Mouse (Mus musculus) kidney, postnatal 0 days (tissue): Measurements from ENCODE around the gene Slc9a6. TPM values are rescaled to one million over a fixed set of nuclear protein-coding genes. Genes with fewer than 3 reads are reported as not detected.
A peak's percentile ranks its signal among the peaks of the same experiment; 100 is the strongest.

Experiments
- ATAC-seq: fragments of 200-750 bp; cut with Nextera tagmentation; replicated peaks from 2 replicates; pipeline ENCODE4 v1.8.0; 2017; ENCODE audit warnings: low read depth, moderate number of reproducible peaks, moderate TSS enrichment, moderate library complexity; ENCODE audit not compliant: low FRiP score
- DNase-seq: peaks from one replicate; pipeline ENCODE4 v3.0.0-alpha.2; 2016; ENCODE audit warnings: low spot score
- H3K27ac ChIP-seq: fragments of 300-500 bp; sonication (generic); 2 replicates; pipeline ENCODE4 v1.5.1; 2014; ENCODE audit warnings: mild to moderate bottlenecking
- H3K27me3 ChIP-seq: fragments of 300-500 bp; sonication (generic); 2 replicates; pipeline ENCODE4 v1.6.1; 2014; ENCODE audit warnings: low read length, mixed read lengths; ENCODE audit not compliant: insufficient read depth
- H3K36me3 ChIP-seq: fragments of 300-500 bp; sonication (generic); 2 replicates; pipeline ENCODE4 v1.6.1; 2014; ENCODE audit warnings: low read length, mixed read lengths; ENCODE audit not compliant: insufficient read depth
- H3K4me1 ChIP-seq: fragments of 300-500 bp; sonication (generic); replicated peaks from 2 replicates; pipeline ENCODE4 v1.6.1; 2014; ENCODE audit warnings: antibody characterized with exemption, low read length, mixed read lengths; ENCODE audit not compliant: insufficient read depth
- H3K4me2 ChIP-seq: fragments of 300-500 bp; sonication (generic); 2 replicates; pipeline ENCODE4 v1.6.1; 2014; ENCODE audit warnings: mild to moderate bottlenecking, low read length, moderate library complexity, mixed read lengths
- H3K4me3 ChIP-seq: fragments of 300-500 bp; sonication (generic); replicated peaks from 2 replicates; pipeline ENCODE4 v1.5.1; 2014; ENCODE audit warnings: low read depth, low read length
- H3K9ac ChIP-seq: fragments of 300-500 bp; sonication (generic); 2 replicates; pipeline ENCODE4 v1.6.1; 2014; ENCODE audit warnings: low read depth, low read length
- H3K9me3 ChIP-seq: fragments of 300-500 bp; sonication (generic); replicated peaks from 2 replicates; pipeline ENCODE4 v1.6.1; 2016; ENCODE audit warnings: low read length, inconsistent platforms, mixed read lengths
- CTCF ChIP-seq: IDR thresholded peaks from 2 replicates; pipeline ENCODE4 v1.5.1; 2016; ENCODE audit warnings: antibody characterized with exemption, low read depth, mild to moderate bottlenecking, moderate library complexity
- WGBS: fragments of 180-500 bp; shearing (Covaris S2); extraction: QIAGEN DNeasy Blood & Tissue Kit; methylation state at CpG from one replicate; pipeline ENCODE4 v1.1.7; 2014; 5-methylcytosine and 5-hydroxymethylcytosine counted together
- polyA plus RNA-seq: library from polyadenylated mRNA; unstranded; fragments of >200 nt; fragmentation: Nextera tagmentation; extraction: Ambion mirVana; gene quantifications from 2 replicates; pipeline ENCODE4 v1.2.1, GENCODE M21; 2015

Gene Slc9a6
- 10.9 and 11.1 TPM in 2 replicates for polyA plus RNA-seq

DNA sequence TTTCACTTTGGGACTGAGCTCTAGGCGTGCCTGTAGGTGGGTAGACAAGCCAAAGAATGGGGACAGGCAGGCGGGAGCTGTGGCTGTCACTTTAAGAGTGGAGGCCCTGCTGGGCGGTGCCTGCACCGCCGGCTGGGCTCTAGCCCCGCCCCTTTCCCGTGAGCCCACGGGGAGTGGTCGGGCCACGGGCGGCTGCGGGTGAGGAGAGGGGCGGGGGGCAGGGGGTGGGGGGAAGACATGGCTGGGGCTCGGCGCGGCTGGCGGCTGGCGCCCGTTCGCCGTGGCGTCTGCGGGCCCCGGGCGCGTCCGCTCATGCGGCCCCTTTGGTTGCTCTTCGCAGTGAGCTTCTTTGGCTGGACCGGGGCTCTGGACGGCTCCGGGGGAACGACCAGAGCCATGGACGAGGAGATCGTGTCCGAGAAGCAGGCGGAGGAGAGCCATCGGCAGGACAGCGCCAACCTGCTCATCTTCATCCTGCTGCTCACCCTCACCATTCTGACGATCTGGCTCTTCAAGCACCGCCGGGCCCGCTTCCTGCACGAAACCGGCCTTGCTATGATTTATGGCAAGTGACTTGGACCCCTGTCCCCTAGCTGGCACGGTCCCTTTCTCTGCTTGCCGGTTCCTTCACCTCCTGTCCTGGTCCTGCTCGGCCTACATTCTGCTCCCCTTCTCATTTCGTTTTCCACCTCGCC, at the start of gene Slc9a6:
Slc9a6 (plus strand) TSS at position 135 of the 695 bp plus-strand sequence.
- peak within 1 kb of the TSS; percentile 62 for H3K27ac ChIP-seq
- peak; percentile 97 for ATAC-seq
- peak within 1 kb of the TSS; percentile 60 for H3K4me3 ChIP-seq
- DNase-seq = peak; percentile 84
- H3K36me3 ChIP-seq = no peaks in the 10 kb centered on the region
- no peak for TF ChIP-seq CTCF
- H3K4me1 ChIP-seq = no peaks in the 10 kb centered on the region
- H3K27me3 ChIP-seq = no peaks in the 10 kb centered on the region
- H3K9ac ChIP-seq = peak within 1 kb of the TSS; percentile 65
- 21% methylated on average over 46 of the region's 50 CpGs for WGBS
- H3K4me2 ChIP-seq = peak within 1 kb of the TSS; percentile 66
- H3K9me3 ChIP-seq = no peaks in the 10 kb centered on the region

DNA sequence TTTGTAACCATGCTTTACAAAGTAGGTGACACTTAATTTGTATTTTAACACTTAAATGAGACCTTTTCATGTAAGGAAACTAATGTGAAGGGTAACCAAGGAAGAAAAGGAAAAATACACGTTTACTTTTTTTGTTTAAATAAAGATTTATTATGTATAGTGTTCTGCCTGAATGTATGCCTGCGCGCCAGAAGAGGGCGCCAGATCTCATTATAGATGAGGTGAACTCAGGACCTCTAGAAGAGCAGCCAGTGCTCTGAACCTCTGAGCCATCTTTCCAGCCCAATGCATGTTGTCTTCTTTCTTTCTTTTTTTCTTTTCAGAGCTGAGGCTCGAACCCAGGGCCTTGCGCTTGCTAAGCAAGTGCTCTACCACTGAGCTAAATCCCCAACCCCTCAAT, 37.1 kb upstream of the Slc9a6 start:
- 25% methylated on average over 6 of the region's 6 CpGs for WGBS
- no peak overlapping the region for H3K4me3 ChIP-seq
- H3K9ac ChIP-seq = no peak overlapping the region
- DNase-seq = peak; percentile 21
- no peaks in the 10 kb centered on the region for H3K4me1 ChIP-seq
- no peak for ATAC-seq
- H3K27ac ChIP-seq = no peak overlapping the region
- H3K4me2 ChIP-seq = no peak overlapping the region
- TF ChIP-seq CTCF = peak; percentile 58
- no peaks in the 10 kb centered on the region for H3K9me3 ChIP-seq
- H3K27me3 ChIP-seq = no peaks in the 10 kb centered on the region
- H3K36me3 ChIP-seq = no peaks in the 10 kb centered on the region

DNA sequence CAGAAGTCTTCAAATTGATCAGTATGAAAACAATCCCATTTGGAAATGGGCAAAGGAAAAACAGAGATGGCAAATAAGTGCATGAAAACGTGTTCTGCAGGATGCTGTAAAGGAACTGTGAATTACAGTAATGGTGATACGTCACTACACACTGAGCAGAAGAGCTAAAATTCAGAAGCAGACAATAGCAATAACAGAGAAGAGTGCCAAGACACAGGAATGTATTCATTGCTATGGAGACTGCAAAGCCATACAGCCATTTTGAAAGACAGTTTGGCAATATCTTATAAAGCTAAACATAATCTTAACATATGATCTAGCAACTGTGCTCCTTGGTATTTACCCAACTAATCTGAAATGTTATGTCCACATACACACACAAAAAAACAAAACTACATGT, 31.4 kb upstream of the Slc9a6 start:
- Histone ChIP-seq H3K9ac (no peak overlapping the region), H3K27ac (no peak overlapping the region), H3K4me1 (no peaks in the 10 kb centered on the region), H3K27me3 (no peaks in the 10 kb centered on the region), H3K36me3 (no peaks in the 10 kb centered on the region), H3K4me3 (no peak overlapping the region), H3K4me2 (no peak overlapping the region), H3K9me3 (no peaks in the 10 kb centered on the region)
- ATAC-seq (no peak), DNase-seq (no peak)
- WGBS = 77% methylated on average over 2 of the region's 2 CpGs
- no peak for TF ChIP-seq CTCF

DNA sequence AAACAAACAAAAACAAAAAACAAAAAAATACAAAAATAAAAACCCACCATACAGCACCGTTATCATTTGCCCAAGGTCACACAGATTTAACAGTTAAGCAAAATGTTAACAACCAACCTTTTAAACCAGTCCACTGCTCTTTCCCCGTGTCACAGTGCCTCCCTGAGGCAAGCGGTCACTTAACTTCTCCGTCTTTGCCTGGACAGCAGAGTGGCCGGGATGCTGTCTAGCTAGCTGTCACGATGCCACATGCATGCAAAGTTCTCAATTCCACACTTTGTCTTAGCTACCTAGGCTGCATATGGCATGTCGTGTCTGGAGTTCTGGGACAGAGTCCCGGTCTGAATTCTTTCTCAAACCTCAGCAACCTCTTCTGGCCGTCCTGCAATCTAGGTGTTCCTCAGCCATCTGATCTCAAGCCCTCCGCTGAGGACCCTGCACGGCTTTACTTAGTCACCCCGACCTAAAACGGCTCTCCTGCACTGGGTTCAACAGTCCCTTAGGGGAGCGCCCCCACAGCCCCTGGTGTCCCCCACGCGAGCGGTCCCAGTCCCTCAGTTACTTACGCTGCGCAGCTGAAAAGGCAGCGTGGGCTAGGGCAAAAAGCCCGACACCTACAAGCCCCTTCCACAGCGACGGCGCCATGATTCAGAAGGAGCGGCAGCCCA, 12.2 kb upstream of the Slc9a6 start:
- ATAC-seq = peak; percentile 51
- Histone ChIP-seq H3K4me3 (peak overlapping the region; percentile 69), H3K9me3 (no peaks in the 10 kb centered on the region), H3K27me3 (no peaks in the 10 kb centered on the region), H3K4me1 (no peaks in the 10 kb centered on the region), H3K9ac (peak overlapping the region; percentile 73), H3K4me2 (peak overlapping the region; percentile 55), H3K27ac (peak overlapping the region; percentile 72; the same call in 1 of the 2 replicates), H3K36me3 (no peaks in the 10 kb centered on the region)
- peak; percentile 31 for DNase-seq
- 26% methylated on average over 25 of the region's 25 CpGs for WGBS
- peak; percentile 44; the same call in 1 of the 2 replicates for TF ChIP-seq CTCF

DNA sequence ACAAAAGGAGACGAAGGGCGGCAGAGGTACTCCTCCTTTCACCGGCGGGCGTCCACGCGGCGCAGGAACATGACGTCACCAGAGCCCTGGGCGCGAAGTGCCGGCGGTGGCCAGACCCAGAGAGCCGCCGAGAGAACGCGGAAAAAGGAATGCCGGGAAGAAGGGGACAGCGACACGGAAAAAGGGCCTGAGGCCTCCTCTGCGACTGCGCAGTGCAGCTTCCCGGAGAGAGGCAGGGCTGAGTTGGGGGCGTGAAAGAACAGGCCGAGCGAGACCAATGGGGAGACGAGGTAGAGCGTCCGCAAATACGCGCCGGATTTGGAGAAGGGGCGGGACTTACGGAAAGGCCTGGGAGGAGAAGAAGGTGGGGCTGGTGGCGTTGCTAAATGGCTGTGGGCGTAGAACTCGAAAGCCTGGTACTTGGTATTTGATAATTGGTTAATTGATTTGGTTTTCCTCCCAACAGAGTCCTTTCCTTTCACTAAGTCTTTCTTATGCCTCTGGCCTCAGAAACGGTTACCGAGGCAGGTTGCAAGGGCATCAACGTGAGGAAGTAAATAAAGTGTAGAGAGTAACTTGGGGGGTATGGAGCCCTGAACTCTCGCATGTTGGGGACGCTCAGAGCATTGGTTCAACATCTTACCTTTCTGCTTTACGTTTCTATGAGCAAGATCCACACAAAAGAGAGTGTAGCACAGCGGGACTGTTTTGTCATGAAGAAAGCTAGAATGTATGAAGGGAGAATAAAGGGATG, 11.5 kb upstream of the Slc9a6 start, which contains the start of gene Mmgt1:
Mmgt1 (minus strand) TSS at position 183 of the 754 bp plus-strand sequence.
- DNase-seq = peak; percentile 97
- TF ChIP-seq CTCF = no peak
- Histone ChIP-seq H3K4me3 (peak within 1 kb of the TSS; percentile 69), H3K27ac (peak within 1 kb of the TSS; percentile 72; the same call in 1 of the 2 replicates), H3K27me3 (no peaks in the 10 kb centered on the region), H3K9me3 (no peaks in the 10 kb centered on the region), H3K4me1 (no peaks in the 10 kb centered on the region), H3K36me3 (no peaks in the 10 kb centered on the region), H3K9ac (peak within 1 kb of the TSS; percentile 73), H3K4me2 (peak within 1 kb of the TSS; percentile 59)
- peak; percentile 99 for ATAC-seq
- WGBS = 26% methylated on average over 44 of the region's 44 CpGs

DNA sequence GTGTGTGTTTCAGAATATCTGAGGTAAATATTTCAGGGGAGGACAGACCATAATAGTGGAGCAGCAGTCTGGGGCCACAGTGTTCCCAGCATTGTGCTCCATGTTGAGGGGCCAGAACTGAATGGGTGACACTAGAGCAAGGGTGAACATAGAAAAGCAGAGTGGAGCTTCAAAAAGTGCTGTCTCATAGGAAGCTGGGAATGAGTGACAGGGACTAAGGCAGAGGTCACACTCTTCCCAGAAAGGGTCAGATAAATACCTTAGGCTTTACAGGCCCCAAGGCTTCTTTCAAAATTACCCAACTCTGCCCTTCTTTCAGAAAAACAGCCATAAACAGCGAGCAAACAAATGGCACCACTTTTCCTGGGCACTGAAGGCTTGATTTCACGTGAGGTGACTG, 3.0 kb upstream of the Slc9a6 start:
- no peak for DNase-seq
- no peak for ATAC-seq
- no peak overlapping the region for H3K9ac ChIP-seq
- TF ChIP-seq CTCF = no peak
- no peaks in the 10 kb centered on the region for H3K36me3 ChIP-seq
- WGBS = 70% methylated on average over 2 of the region's 2 CpGs
- H3K4me1 ChIP-seq = no peaks in the 10 kb centered on the region
- no peak overlapping the region for H3K27ac ChIP-seq
- no peak overlapping the region for H3K4me2 ChIP-seq
- no peaks in the 10 kb centered on the region for H3K9me3 ChIP-seq
- no peaks in the 10 kb centered on the region for H3K27me3 ChIP-seq
- no peak overlapping the region for H3K4me3 ChIP-seq
